ENCODE assay signal across 10 mouse cellular contexts in the genomic region with DNA sequence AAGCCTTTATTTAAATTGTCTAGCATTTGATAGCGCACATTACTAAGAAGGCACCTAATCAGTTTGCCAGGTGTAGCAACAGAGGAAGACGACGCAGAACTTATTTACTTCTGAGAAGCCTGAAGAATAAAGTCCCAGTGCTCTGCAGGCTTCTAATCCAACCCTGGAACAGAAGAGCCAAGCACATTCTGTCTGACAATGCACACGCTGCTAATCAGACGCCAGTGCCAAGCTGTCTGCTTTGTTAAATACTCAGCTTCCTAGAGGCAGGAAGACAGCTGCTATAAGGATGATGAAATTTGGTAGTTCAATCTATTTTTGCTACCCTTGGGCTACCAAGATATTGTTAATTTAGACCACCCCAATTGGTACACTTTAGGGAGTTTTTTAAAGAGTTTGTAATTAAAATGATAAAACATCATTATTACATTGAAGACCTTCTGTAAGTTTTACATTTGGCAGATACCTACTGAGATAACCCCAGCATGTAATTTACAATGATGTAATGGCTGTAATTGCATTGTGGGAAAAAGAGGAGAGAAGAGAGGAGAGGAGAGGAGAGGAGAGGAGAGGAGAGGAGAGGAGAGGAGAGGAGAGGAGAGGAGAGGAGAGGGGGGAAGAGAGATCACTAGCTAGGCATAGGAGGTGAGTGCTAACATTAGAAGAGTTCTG.
DNase-seq lines count a peak whose midpoint lies in the region; ATAC-seq and TF ChIP-seq lines count a peak whose summit lies in the region.
"Had no signal": no experiment of that assay in that cellular context is flagged by ENCODE, and none has a peak within 500 bp of the region (broad histone marks: within the 10 kb centered on the region; RNA-seq: fewer than 3 reads in every experiment).

No protein-coding gene starts in this region.

- H3K4me1 ChIP-seq in embryonic facial prominence, embryonic 10.5 days = peaks cover 42% of the 10 kb centered on the region
- peaks cover 11% of the 10 kb centered on the region for H3K4me1 ChIP-seq in neural tube, embryonic 12.5 days
- no peaks in the 10 kb centered on the region for H3K4me1 ChIP-seq in stomach, postnatal 0 days (replicated peaks; ENCODE audit: control insufficient read depth, insufficient read depth)

- intact Hi-C loops in left cerebral cortex, postnatal 14 days (cut with DNase I) = loop anchor here (10.0 kb wide), 1 partner anchor 491 kb away; no protein-coding TSS in a partner anchor

- H3K36me3 ChIP-seq in embryonic facial prominence, embryonic 10.5 days (replicated peaks) = no peaks in the 10 kb centered on the region
- no peaks in the 10 kb centered on the region for H3K36me3 ChIP-seq in neural tube, embryonic 12.5 days
- H3K36me3 ChIP-seq in stomach, postnatal 0 days (ENCODE audit: control insufficient read depth, insufficient read depth, low read length) = no peaks in the 10 kb centered on the region

- H3K4me2 ChIP-seq in neural tube, embryonic 12.5 days (replicated peaks) = 0 out of 2 replicates have a peak overlapping the region, but pooled peaks have one; percentile 14
- H3K4me2 ChIP-seq in stomach, postnatal 0 days (replicated peaks; ENCODE audit: low read depth) = no peak overlapping the region

- 0 out of 2 replicates have a peak overlapping the region, but pooled peaks have one; percentile 11 for H3K4me3 ChIP-seq in embryonic facial prominence, embryonic 10.5 days
- peak overlapping the region; percentile 8 for H3K4me3 ChIP-seq in layer of hippocampus, adult 2 months
- no peak overlapping the region for H3K4me3 ChIP-seq in neural tube, embryonic 12.5 days
- no peak overlapping the region for H3K4me3 ChIP-seq in stomach, postnatal 0 days (ENCODE audit: low read depth, low read length)

- no peak for TF ChIP-seq EP300 in stomach, postnatal 0 days (optimal IDR thresholded peaks at IDR 0.05)

- H3K27me3 ChIP-seq in embryonic facial prominence, embryonic 10.5 days (replicated peaks; ENCODE audit: low read depth, poor library complexity, severe bottlenecking) = no peaks in the 10 kb centered on the region
- no peaks in the 10 kb centered on the region for H3K27me3 ChIP-seq in neural tube, embryonic 12.5 days (replicated peaks)
- H3K27me3 ChIP-seq in stomach, postnatal 0 days (ENCODE audit: control insufficient read depth, insufficient read depth, low read length) = no peaks in the 10 kb centered on the region

- no peak for TF ChIP-seq CTCF in layer of hippocampus, adult 2 months (conservative IDR thresholded peaks at IDR 0.05)
- no peak for TF ChIP-seq CTCF in stomach, postnatal 0 days (IDR thresholded peaks at IDR 0.05; ENCODE audit: low read depth)

- H3K9me3 ChIP-seq in embryonic facial prominence, embryonic 10.5 days = no peaks in the 10 kb centered on the region
- no peaks in the 10 kb centered on the region for H3K9me3 ChIP-seq in neural tube, embryonic 12.5 days
- no peaks in the 10 kb centered on the region for H3K9me3 ChIP-seq in stomach, postnatal 0 days (ENCODE audit: control insufficient read depth, low read length)

- ATAC-seq in neural tube, embryonic 12.5 days (ENCODE audit: low FRiP score, low read depth) = peak; percentile 61; the same call in 1 of the 2 replicates
- no peak for ATAC-seq in stomach, postnatal 0 days (ENCODE audit: low FRiP score, low TSS enrichment)
- ATAC-seq in inflammation-experienced regulatory T-cells, adult 6 months = no peak

- WGBS in embryonic facial prominence, embryonic 10.5 days = 28% methylated on average over 5 of the region's 5 CpGs
- 28% methylated on average over 5 of the region's 5 CpGs for WGBS in neural tube, embryonic 12.5 days
- 47% methylated on average over 5 of the region's 5 CpGs for WGBS in stomach, postnatal 0 days

- H3K9ac ChIP-seq in neural tube, embryonic 12.5 days = no peak overlapping the region
- H3K9ac ChIP-seq in stomach, postnatal 0 days (ENCODE audit: low read length) = no peak overlapping the region

- DNase-seq in left cerebral cortex, postnatal 14 days (ENCODE audit: low spot score in 2 of 2) = peak; percentile 30 to 48
- no peak for DNase-seq in left cerebral cortex, adult 18-20 months (ENCODE audit: low spot score in 2 of 2)
- DNase-seq in embryonic facial prominence, embryonic 10.5 days (ENCODE audit: low spot score) = peak; percentile 31
- peak; percentile 47 to 61 for DNase-seq in layer of hippocampus, adult 2 months (ENCODE audit: low spot score in 2 of 2)
- no peak for DNase-seq in adrenal gland, postnatal 4 days (ENCODE audit: low spot score in 2 of 2)
- DNase-seq in stomach, postnatal 0 days (ENCODE audit: low spot score) = no peak
- DNase-seq: thymus, postnatal 14 days had no signal

- peak overlapping the region; percentile 78 for H3K27ac ChIP-seq in embryonic facial prominence, embryonic 10.5 days (replicated peaks)
- peak overlapping the region; percentile 90 for H3K27ac ChIP-seq in layer of hippocampus, adult 2 months
- no peak overlapping the region for H3K27ac ChIP-seq in neural tube, embryonic 12.5 days
- no peak overlapping the region for H3K27ac ChIP-seq in stomach, postnatal 0 days (replicated peaks)
- H3K27ac ChIP-seq: macrophage had no signal

Comparison
In these comparisons a context has a peak if more than half of its experiments do, and no peak if none do; other contexts are left out.
1. DNase-seq: peak in left cerebral cortex, postnatal 14 days (2 of 2), embryonic facial prominence, embryonic 10.5 days (single experiment) and layer of hippocampus, adult 2 months (2 of 2); none in left cerebral cortex, adult 18-20 months (0 of 2), adrenal gland, postnatal 4 days (0 of 2) and stomach, postnatal 0 days (single experiment).
2. H3K27ac ChIP-seq: peak in embryonic facial prominence, embryonic 10.5 days (single experiment) and layer of hippocampus, adult 2 months (single experiment); none in neural tube, embryonic 12.5 days (single experiment) and stomach, postnatal 0 days (single experiment).
3. H3K4me3 ChIP-seq: peak in embryonic facial prominence, embryonic 10.5 days (single experiment) and layer of hippocampus, adult 2 months (single experiment); none in neural tube, embryonic 12.5 days (single experiment) and stomach, postnatal 0 days (single experiment).